Mouse (Mus musculus): ENCODE measurements around the gene Sik2.

The Sik2 gene

DNA sequence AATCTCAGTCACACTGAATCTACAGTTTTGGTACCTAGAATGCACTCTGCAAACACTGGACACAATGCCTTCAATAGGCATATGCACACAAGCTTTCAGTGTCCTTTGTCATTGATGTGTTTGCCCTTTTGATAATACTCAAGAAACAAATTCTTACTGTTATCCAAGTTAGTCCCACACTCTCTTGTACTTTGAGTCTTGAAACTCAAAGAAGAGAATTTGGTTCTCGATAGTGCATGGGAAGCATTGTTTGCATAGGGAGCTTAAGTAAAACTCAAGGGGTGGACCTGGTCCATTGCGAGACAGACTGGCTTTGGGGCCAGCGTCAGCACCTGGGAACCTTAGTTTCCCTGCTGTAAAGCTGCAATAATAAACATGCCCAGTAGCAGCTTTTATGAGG, 90.7 kb downstream of the Sik2 start:
- no peak for DNase-seq (ENCODE audit: low spot score in 2 of 2)

DNA sequence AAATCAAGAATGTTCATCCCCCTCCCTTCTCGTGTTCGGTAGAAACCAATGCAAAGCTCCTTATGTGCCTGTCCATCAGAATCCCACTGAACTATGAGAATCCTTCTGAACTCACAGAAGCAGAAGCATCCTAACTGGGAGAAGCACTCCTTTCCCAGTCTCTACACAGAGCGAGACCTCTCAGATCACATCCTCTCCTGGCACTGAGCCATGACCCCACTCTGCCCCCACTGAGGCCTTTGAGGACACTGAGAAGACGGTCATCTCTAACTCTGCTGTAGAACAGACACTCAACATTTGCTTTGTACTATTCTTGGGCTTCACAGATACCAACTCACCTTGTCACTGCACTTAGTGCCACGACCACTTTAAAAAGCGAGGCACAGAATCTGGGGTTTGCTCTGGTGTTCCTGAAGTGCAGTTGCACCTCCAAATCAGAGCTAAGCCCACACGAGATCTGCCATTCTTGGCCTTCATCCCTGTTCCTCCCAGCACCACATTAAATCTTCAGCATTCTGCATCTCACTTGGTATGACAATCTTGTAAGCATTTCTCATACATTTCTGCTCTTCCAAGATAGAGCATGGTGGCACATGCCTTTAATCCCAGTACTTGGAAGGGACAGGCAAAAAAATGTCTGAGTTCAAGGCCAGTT, 96.9 kb downstream of the Sik2 start:
- no peak for DNase-seq (ENCODE audit: low spot score in 2 of 2)

DNA sequence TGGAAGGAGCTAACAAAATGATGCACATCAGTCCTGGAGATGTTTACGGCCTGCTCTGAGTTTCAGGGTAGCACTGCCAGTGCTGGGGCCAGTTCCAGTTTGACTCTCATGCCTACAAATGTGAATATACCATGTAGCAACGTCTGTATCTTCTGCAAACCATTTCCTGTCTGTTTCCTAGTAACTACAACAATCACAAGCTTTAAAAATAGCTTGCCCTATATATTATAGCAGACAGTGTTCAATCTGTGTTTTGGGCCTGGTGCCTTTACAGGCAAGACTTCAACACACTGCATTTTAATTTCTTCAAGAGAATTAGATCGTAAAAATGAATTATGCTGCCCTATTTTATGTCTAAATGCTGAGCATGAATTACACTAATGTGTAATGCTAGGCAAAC, 103.6 kb downstream of the Sik2 start:
- no peak for DNase-seq (ENCODE audit: low spot score in 2 of 2)

DNA sequence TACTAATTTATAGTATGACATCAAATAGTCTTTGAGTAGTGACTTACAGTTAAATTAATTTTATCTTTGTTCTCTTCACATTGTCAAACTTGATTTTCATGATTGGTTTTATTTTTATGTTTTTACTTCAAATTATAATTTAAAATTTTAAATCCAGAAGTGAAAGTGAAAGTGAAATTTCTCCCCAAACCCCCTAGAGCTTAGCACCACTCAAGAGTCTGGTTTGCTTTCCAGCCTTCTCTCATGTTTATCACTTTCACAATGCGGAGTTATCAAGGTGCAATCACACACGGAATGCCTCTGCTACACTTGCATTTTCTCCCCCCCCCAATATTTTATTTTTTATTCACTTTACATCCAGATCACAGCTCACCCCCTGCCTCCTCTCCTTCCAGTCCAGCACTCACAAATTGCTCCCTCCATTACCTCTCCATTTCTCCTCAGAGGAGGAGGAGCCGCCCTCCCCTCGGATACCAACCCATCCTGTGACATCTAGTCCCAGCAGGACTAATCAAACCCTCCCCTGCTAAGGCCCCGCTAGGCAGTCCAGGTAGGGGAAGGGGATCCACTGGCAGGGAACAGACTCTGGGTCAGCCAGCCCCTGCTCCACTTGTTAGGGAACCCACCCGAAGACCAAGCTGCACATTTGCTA, 104.6 kb downstream of the Sik2 start:
- DNase-seq (ENCODE audit: low spot score in 2 of 2) = no peak

DNA sequence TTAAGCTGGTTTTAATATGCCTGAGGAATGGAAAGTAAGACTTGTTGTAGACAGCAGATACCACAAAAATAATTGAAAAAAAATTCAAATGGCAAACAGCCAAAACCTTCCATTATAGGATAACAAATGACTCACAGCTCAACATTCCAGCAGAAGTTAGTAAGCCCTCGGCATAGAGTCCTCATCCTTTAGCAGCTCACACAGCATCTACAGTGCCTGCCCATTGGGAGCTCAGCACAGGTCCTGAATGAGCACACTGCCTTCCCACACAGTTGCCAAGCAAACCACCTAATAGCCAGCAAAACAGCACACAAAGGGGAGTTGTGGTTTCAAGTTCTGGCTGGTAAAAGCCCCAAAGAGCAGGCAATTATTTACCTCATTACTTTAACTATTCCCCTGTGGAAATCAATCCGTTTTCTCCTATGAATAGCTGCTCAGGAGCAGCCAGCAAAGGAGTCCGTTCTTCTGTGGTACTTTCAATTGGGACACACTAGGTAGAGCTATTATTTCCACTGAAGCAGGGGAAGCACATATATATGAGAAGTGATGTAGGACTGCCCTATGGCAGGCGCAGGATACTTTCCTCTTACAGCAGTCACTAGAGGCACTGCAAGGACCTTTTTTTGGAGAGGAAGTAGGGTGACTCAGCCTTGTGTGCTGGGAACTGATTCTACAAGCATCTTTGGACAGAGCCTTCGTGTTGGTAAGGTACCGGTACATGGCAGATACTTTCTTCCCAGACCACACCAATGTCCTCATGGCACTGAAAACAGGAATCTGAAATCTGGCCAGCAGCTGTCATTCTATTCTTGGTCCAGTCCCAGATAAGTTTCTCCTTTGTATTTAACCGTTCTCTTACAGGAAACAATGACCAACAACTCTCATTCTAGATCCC, 108.6 kb downstream of the Sik2 start:
- no peak for DNase-seq (ENCODE audit: low spot score in 2 of 2)

DNA sequence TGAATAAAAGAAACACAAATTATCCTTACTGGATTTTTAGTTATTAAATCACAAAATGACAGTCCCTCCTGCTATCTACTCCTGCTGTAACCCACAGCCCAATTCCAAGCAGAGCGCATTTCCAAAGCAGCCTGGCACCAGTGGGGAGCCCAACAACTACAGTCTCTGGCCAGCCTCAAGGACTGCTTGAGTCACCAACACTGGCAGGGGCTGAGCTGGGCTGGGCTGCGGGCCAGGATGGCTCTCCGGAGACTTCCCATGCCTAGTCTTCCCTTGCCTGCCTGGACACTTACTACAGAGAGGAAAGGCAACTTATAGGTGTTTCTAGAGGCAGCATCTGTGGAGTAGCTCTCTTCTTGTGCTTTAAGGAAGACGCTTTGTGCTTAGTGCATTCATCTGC, 115.2 kb downstream of the Sik2 start:
- no peak for DNase-seq (ENCODE audit: low spot score in 2 of 2)

DNA sequence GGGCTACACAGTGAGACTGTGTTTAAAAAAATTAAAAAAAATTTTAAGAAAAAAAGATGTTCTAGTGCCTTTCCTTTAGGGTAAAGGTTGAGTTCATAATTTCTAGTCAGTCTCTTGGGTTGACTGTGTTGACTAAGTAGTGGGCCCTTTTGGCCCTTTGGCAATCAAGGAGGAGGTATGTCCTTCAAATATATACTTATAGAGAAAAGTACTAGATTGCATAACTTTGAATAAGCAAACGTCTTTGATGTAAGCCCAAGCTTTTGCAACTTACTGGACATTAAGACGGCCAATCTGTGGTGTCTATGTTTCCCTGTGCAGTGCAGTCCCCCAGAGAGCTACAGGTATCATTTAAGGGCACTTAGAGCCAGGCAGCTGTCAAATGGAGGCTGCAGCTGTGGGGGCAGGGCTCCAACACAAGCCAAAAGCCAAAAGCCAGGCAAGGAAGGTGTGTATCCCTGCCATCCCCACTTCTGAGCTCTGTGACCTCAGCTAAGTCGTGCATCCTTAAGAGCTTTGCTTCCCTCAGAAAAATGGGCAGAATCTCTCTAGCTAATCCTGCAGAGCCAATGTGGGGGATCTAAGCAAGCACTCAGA, 118.3 kb downstream of the Sik2 start:
- DNase-seq (ENCODE audit: low spot score in 2 of 2) = no peak

DNA sequence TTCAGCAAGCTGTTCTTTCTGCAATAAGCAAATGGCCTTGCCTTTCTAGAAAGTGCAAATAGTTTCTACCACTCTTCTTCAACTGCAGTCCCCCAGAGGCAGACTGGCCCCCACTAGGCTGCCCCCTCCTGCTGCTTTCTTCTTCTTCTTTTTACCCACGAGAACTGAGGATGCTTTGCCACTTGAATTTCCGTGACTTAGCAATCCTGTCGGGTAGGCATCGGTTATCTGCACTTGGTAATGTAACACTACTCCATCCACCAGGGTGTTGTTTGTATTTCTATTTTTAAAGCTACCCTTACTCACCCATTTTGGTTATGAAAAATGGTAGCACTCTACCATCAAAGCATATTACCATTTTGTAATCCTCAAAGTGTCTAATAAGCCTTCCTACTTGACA, 118.9 kb downstream of the Sik2 start:
- no peak for DNase-seq (ENCODE audit: low spot score in 2 of 2)

DNA sequence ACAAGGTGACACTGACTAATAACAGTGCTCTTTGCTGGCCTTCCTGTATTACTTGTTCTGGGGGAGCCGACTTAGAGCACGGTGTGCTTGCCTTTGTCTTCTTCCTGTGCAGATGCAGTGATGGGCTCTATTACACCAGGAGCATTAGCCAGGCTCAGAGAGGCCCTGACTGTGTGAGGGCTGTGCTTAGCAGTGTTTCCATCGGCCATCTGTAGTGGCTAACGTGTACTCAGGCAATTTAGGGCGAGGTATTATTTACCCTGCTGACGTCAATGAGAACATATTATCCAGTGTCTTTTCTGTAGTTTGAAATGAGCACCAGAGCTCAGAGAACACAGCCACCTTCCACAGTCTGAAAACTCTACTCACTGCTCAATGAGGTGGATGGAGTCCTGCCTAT, 119.7 kb downstream of the Sik2 start:
- no peak for DNase-seq (ENCODE audit: low spot score in 2 of 2)

DNA sequence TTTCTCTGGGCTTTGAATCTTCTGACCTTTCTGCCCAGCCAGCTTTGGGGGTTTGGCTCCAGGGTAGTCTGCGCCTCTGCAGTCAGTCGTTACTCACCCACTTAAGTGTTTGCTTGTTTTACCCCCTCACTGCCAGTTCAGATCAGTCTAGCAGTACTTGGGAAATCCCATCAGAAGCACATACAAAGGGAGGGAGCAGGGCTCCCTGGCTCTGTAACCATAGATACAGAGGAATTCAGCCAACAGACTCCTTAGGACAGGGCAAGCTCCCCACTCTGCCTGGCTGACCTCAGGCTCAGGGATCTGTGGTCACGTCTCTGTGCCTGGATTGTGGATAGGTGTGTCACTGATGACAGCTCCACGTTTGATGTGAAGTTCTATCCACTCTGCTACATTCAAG, 121.5 kb downstream of the Sik2 start:
- DNase-seq (ENCODE audit: low spot score in 2 of 2) = no peak

DNA sequence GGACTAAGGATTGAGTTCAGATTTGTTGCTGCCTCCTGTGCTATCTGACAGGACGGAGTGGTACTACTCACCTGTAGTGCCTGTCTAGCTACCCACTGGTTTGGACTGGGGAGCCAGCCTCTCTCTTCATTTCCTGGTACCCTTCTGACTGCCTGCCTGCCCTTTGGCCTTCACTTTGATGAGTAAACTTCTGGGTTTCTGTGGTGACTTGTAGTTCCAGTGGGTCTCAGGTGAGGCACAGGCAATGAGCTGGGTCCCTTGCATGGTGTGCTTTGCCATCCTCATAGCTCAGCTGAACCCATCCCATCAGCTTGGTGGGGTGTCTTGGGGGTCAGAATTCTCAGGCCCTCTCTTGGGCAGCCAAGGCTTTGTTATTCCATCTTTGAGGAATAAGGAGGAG, 122.0 kb downstream of the Sik2 start:
- no peak for DNase-seq (ENCODE audit: low spot score in 2 of 2)

DNA sequence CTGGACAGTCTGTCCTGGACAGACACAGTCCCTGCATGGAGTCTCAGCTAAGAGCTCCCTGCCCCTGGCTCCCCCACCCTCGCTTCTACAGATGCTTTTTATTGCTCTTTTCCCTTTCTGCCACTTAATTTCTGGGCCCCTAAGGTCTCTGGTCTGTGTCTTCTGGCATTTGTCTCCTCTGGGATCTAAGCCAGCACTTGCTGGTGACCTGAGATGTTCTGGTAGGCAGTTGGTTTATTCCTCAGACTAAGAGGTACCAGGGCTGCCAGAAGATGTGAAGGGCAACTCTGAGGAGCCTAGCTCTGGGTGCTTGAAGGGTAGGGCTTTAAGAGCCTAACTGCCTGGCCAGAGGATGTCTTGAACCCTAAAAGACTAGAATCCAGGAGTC, 123.3 kb downstream of the Sik2 start:
- no peak for DNase-seq (ENCODE audit: low spot score in 2 of 2)

DNA sequence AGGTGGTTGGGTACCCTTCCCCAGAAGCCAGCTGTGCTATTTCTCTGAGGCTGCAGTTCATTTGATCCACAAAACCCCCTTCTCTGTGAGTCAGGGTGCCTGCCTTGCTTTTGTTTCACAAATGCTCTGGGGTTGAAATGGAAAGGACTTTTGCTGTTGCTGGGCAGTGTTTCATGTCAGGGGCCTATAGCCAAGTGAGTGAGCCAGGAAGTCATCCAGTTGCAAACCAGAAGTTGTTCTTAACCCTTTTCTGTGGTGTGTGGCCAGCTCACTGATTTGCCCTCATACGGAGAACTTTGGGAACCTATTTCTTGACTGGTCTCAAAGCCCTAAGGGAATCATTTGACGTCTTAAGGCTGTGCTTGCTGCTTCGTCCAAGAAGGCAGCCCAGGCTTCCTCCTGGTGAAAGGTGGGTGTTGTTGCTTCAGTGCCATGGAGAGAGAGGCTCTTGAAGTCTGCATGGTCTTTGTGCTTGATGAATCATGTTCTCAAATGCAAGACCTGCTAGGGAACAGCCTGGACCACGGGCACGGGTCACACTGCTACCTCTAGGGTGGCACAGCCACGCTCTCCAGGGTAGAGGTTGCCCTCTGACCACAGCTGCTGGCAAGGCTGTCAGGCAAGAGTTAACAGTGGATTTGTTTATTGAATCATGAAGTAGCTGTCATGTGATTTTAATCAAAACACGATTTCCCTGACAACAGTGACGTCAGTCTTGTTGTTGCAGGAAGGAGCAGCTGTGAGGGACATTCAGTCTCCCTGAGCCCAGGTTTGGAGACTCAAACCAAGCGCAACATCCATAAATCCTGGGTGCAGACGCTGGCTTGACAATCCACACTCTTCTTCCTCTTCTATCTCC, 123.9 kb downstream of the Sik2 start:
- DNase-seq (ENCODE audit: low spot score in 2 of 2) = no peak

DNA sequence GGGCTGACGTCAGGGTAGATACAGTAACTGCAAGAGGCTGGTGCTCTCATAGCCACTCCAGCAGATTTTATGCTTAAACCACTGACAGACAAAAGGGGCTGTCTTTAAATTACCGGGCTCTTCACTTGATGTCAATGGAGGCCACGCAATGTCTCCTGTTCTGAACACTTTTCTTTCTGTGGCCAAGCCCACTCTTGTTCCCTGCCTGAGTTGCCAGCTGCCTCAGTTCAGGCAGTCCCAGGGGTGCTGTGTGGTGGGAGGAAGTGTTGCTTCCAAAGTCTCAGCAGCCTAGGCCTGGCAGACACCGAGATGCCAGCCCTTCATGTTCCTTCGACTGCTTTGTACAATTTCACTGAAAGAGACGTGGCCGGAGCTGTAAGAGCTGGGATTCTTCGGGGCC, 124.8 kb downstream of the Sik2 start:
- no peak for DNase-seq (ENCODE audit: low spot score in 2 of 2)

DNA sequence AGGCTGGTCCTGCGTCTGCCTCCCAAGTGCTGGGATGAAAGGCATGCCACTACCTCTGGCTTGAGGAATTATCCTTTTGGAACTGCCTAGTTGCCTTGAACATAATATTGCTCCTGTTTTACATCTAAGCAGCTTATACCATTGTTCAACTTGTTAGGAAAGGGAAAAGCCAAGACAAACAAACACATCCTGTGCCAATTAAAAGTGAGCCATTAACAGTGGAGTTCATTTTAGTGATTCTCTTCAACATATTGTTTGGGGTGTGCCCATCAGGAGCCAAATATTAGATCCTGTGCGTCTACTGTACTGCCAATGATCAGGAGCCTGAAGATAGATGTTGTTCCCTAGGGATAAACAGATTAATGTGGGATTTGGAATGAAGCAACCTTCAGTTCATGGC, 126.7 kb downstream of the Sik2 start:
- no peak for DNase-seq (ENCODE audit: low spot score in 2 of 2)

DNA sequence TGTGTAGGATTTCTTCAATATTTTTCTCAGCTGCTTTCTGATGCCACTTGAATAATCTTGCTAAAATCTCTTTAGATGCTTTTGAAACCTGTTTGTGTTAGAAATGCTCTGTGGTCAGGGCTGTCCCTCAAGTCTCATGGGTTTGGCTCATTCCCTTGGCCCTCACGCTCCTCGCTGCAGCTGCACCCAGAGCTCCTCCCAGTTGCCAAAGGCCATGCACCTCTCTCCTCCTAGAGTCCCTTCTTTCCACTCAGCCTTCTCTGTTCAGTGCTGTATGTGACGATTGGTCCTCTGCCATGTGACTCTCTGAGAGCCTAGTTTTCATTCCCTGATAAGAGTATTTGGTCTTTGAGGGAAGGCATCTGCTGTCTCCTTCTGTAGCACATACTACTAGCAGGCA, 131.4 kb downstream of the Sik2 start:
- DNase-seq (ENCODE audit: low spot score in 2 of 2) = no peak

DNA sequence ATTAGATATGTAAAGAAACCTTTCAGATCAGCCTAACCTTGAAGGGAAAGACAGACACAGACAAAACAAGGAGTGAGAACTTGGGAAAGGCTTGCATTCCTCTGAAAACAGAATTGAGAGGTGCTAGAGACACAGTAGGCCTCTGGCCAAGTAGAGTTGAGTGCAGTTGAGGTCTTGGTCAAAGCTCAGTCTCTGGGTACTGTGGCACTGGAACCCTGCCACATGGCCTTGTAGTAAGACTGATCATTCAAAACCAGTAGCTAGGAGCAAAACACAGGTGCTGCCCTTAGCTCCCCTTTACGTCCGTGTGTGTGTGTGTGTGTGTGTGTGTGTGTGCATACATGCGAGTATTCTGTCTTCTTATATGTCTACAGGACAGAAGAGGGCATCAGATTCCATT, 132.6 kb downstream of the Sik2 start:
- DNase-seq (ENCODE audit: low spot score in 2 of 2) = no peak

DNA sequence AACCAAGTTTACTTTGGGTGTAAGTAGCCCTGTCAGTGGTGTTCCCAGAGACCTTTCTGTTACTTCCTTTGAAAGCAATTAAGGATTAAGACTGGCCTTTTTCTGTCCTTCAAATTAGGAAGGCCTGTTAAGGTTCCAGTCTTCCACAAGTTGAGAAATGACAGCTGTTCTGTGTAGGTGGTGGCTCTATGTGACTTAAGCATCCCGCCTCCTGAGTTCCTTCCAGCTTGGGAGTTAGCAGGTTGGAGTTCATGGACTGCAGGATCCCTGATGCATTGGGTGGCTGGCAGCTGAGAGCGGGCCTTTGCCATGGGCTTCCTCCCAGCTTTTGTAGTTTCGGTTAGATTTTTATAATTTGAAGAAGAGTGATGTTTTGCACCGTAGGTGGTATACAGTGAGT, 133.4 kb downstream of the Sik2 start:
- no peak for DNase-seq (ENCODE audit: low spot score in 2 of 2)

DNA sequence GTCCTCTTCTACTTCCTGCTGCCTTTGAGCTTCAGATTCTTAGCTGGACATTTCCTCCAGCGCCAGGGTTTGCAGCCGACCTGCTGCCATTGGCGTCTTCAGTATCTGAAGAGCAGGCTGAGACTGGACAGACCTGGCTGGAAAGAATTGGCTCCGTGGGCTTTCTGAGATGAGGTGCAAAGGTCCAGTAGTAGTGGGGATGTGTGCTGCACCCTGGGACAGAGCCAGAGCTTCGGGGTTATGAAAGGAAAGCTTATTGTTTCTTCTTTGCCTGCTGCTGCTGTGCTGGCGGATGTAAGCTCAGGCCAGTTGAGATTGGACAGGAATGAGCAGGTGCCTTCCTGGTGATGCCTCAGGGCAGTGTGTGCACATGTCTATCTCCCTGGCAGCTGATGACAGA, 134.8 kb downstream of the Sik2 start:
- DNase-seq (ENCODE audit: low spot score in 2 of 2) = no peak

DNA sequence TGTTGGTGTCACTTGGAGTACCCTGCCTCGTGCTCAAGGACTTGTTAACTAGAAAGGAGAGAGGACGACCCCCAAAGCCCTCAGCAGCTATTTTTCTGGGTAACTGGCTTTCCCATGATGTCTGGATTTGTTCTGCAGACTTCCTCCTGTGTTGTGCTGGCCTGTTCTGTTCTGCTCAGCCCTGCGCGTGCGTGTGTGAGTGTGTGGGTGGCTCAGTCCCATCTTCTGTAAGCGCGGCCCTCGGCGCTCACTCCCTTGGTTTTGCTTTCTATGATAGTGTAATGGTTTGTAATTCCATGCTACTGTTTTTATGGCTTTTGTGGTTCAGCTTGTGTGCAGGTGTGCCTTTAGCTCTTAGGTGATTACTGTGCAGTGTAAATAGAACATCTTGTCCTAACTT, 135.7 kb downstream of the Sik2 start:
- DNase-seq (ENCODE audit: low spot score in 2 of 2) = no peak

DNA sequence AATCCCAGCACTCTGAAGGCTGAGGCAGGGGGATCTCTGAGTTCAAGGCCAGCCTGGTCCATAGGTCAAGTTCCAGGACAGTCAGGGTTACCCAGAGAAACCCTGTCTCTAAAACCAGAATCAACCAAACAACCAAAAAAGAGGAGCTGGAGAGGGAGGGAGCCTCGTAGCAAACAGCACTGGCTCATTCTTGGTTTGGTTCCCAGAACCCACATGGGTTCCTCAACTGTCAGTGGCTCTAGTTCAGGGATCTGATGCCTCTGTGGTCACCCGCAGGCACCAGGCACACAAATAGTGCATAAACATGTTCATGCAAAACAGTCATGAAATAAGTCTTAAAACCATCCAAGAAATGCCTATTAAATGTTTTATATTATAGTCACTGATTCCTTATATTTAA, 140.7 kb downstream of the Sik2 start:
- no peak for DNase-seq (ENCODE audit: low spot score in 2 of 2)

DNA sequence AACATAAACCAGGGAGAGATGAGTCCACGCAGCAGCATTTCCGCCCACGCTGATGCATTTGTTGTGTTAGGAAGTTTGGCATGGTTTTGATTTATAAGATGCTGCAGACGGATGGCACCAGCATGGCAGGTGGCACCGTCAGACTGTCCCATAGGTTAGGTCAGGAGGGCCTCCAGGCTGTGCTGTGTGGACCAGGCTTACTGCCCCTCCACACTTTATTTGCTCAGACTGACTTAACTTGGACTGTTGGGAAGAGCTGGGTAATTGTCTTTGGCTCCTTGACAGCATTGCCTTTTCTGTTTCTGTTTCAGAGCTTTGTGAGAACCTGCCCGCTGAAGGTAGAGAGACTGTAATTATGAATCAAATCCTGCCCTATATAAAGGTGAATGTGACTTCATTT, 141.9 kb downstream of the Sik2 start:
- DNase-seq (ENCODE audit: low spot score in 2 of 2) = no peak

Data from spleen, postnatal 14 days (tissue).